Mouse (Mus musculus) C2C12 (cell line): ENCODE measurements at regions not wholly inside any gene's neighbourhood (a gene's known extent, or its start where the extent isn't known, plus 50 kb on each side); places are given as distances from the start of the nearest gene placed in this dataset.
"Not testable (repeated sequence)": the region's sequence is repeated elsewhere in the genome, so short reads cannot be mapped to it uniquely, and the experiment has no call there.

Experiments
- CTCF ChIP-seq: IDR thresholded peaks from one replicate; pipeline ENCODE4 v1.5.1; 2011; ENCODE audit not compliant: control insufficient read depth, insufficient read depth, insufficient read length
- MAX ChIP-seq: IDR thresholded peaks from one replicate; pipeline ENCODE4 v1.6.1; 2011; ENCODE audit warnings: mild to moderate bottlenecking, control low read depth
- MYOD1 ChIP-seq: IDR thresholded peaks from one replicate; pipeline ENCODE4 v1.6.1; 2011; ENCODE audit warnings: low read depth; ENCODE audit not compliant: control insufficient read depth, insufficient read length
- MYOG ChIP-seq: IDR thresholded peaks from one replicate; pipeline ENCODE4 v1.6.1; 2011; ENCODE audit not compliant: control insufficient read depth, insufficient read length; ENCODE audit errors: extremely low read depth
- USF1 ChIP-seq: IDR thresholded peaks from one replicate; pipeline ENCODE4 v1.6.1; 2011; ENCODE audit warnings: low read depth, mild to moderate bottlenecking, control low read depth, moderate library complexity

DNA sequence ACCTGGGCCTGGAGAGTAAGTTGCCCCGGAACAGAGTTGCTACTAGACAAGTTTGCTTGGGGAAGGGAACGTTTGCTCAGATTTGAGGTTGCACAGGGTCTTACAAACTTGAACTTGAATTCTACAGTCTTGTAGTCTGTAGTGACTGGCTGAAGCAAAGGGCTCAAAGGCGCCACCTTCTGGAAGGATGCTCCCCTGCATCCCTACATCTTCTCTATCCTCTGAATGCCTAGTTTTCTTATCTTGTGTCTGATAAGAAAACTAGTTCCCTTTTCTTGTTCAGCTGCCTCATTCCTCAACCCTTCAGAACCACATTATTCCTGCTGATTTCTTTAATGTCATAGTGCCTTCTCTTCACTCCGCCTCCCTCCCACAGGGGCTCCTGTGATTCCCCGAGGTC is 78.2 kb upstream of the Mrpl21 start:
- TF ChIP-seq CTCF, USF1, MAX, MYOG, MYOD1: not testable (repeated sequence)
